Mouse (Mus musculus) liver, postnatal 0 days (tissue): ENCODE data around the gene Syt8.

ENCODE experiments used
- CTCF ChIP-seq: sonication (generic); IDR thresholded peaks from 2 replicates; pipeline ENCODE4 v1.5.1; 2016; ENCODE audit warnings: antibody characterized with exemption, low read depth
- EP300 ChIP-seq: IDR thresholded peaks from 2 replicates; pipeline ENCODE4 v1.6.1; 2016; ENCODE audit warnings: antibody characterized with exemption, low read depth, mild to moderate bottlenecking

- TF ChIP-seq CTCF: peak; percentile 23; the same call in 1 of the 2 replicates
- no peak for TF ChIP-seq EP300
Measured at GRCm38 (mm10) chr7:142457227-142457811, 22.7 kb downstream of the Syt8 start.
